Mouse (Mus musculus) limb, embryonic 13.5 days (tissue): Measurements from ENCODE around the gene Lrriq3. TPM values are rescaled to one million over a fixed set of nuclear protein-coding genes. Genes with fewer than 3 reads are reported as not detected.
A peak's percentile ranks its signal among the peaks of the same experiment; 100 is the strongest.

ENCODE experiments used
- ATAC-seq: fragments of 200-750 bp; cut with Nextera tagmentation; 2 replicates; pipeline ENCODE4 v1.8.0; 2017; ENCODE audit warnings: low read depth, moderate number of reproducible peaks, moderate TSS enrichment; ENCODE audit not compliant: low FRiP score
- H3K27ac ChIP-seq: fragments of 300-500 bp; sonication (generic); 2 replicates; pipeline ENCODE4 v1.5.1; 2015; ENCODE audit warnings: inconsistent platforms, mild to moderate bottlenecking, moderate library complexity
- H3K27me3 ChIP-seq: fragments of 300-500 bp; sonication (generic); 2 replicates; pipeline ENCODE4 v1.6.1; 2015; ENCODE audit warnings: mild to moderate bottlenecking, inconsistent platforms
- H3K36me3 ChIP-seq: fragments of 300-500 bp; sonication (generic); 2 replicates; pipeline ENCODE4 v1.6.1; 2015; ENCODE audit warnings: inconsistent platforms, mild to moderate bottlenecking, moderate library complexity
- H3K4me1 ChIP-seq: fragments of 300-500 bp; sonication (generic); 2 replicates; pipeline ENCODE4 v1.6.1; 2015; ENCODE audit warnings: inconsistent platforms
- H3K4me2 ChIP-seq: fragments of 300-500 bp; sonication (generic); replicated peaks from 2 replicates; pipeline ENCODE4 v1.6.1; 2015; ENCODE audit warnings: inconsistent platforms, mild to moderate bottlenecking, moderate library complexity
- H3K4me3 ChIP-seq: fragments of 300-500 bp; sonication (generic); 2 replicates; pipeline ENCODE4 v1.5.1; 2015; ENCODE audit warnings: moderate library complexity, mild to moderate bottlenecking, inconsistent platforms
- H3K9ac ChIP-seq: fragments of 300-500 bp; sonication (generic); 2 replicates; pipeline ENCODE4 v1.6.1; 2015; ENCODE audit warnings: mild to moderate bottlenecking, inconsistent platforms
- H3K9me3 ChIP-seq: fragments of 300-500 bp; sonication (generic); 2 replicates; pipeline ENCODE4 v1.6.1; 2016; ENCODE audit warnings: inconsistent platforms
- WGBS: fragments of 180-500 bp; shearing (Covaris S2); methylation state at CpG from one replicate; pipeline ENCODE4 v1.1.7; 2015; 5-methylcytosine and 5-hydroxymethylcytosine counted together
- polyA plus RNA-seq: library from polyadenylated mRNA; unstranded; fragments of >200 nt; fragmentation: Nextera tagmentation; extraction: Ambion mirVana; gene quantifications from 2 replicates; pipeline ENCODE4 v1.2.1, GENCODE M21; 2015

Gene Lrriq3
- polyA plus RNA-seq, 1 experiment from 2014 or later = 1.3 TPM

DNA sequence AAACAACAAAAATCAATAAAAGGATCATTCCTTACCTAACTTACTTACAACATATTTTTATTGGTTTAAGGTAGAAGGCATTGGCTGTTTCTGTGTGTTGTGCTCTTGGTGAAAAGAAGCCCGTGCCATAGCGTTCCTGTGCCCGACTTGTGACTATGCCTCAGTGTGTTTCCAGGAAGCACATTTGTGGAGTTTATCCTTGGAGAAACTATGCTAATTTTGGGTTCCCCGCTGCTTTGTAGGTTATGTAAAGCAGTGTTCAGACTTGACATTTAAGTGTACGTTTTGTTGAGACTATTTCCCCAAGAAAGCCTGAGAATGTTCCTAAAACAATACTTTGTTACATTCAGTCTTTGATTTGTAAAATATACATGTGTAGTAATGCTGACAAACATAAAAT is 44.5 kb downstream of the Lrriq3 start:
- no peak for ATAC-seq
- Histone ChIP-seq H3K27me3 (no peaks in the 10 kb centered on the region), H3K36me3 (no peaks in the 10 kb centered on the region), H3K4me2 (no peak overlapping the region), H3K27ac (no peak overlapping the region), H3K9ac (no peak overlapping the region), H3K4me3 (no peak overlapping the region), H3K4me1 (no peaks in the 10 kb centered on the region), H3K9me3 (no peaks in the 10 kb centered on the region)
- 81% methylated on average over 5 of the region's 5 CpGs for WGBS

DNA sequence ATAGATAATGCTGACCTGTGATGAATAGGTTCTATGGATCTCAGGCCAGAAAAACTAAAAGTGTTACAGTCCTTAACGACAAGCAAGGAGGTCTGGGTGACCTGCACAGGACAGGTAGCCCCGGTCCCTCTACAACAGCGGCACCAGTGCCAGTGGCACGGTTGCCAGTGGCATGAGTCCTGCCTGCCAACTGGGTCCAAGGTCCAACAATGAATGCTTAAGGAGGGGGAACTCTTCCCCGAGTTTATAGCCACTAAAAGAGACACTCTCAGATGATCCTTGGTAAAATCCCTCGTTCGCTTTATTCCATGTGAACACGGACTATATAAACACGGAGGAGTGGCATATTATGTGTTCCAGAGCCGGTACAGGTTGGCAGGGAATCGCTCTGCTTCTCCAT is 47.8 kb downstream of the Lrriq3 start:
- Histone ChIP-seq H3K36me3 (no peaks in the 10 kb centered on the region), H3K9ac (no peak overlapping the region), H3K27me3 (no peaks in the 10 kb centered on the region), H3K9me3 (no peaks in the 10 kb centered on the region), H3K4me3 (no peak overlapping the region), H3K4me2 (no peak overlapping the region), H3K4me1 (no peaks in the 10 kb centered on the region), H3K27ac (no peak overlapping the region)
- no peak for ATAC-seq
- WGBS = 87% methylated on average over 11 of the region's 11 CpGs

DNA sequence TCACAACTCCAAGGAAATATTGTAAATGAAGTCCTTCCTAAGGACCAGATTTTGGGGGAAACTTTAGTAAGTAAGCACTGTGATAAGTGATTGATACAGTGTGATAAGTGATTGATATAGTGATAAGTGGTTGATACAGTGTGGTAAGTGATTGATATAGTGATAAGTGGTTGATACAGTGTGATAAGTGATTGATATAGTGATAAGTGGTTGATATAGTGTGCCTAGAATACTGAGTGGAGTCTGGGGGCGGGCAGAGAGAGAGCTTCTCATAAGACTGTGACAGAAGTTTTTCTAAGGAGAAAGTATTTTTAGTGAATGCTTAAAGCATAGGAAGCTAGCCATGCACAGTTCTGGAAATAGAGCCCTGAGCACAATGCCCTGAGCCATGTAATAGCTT is 51.1 kb downstream of the Lrriq3 start:
- H3K27ac ChIP-seq = no peak overlapping the region
- H3K4me2 ChIP-seq = no peak overlapping the region
- H3K27me3 ChIP-seq = no peaks in the 10 kb centered on the region
- WGBS = 68% methylated on average over 1 of the region's 1 CpGs
- no peak overlapping the region for H3K9ac ChIP-seq
- H3K36me3 ChIP-seq = no peaks in the 10 kb centered on the region
- no peaks in the 10 kb centered on the region for H3K9me3 ChIP-seq
- no peak overlapping the region for H3K4me3 ChIP-seq
- no peaks in the 10 kb centered on the region for H3K4me1 ChIP-seq
- ATAC-seq = no peak

DNA sequence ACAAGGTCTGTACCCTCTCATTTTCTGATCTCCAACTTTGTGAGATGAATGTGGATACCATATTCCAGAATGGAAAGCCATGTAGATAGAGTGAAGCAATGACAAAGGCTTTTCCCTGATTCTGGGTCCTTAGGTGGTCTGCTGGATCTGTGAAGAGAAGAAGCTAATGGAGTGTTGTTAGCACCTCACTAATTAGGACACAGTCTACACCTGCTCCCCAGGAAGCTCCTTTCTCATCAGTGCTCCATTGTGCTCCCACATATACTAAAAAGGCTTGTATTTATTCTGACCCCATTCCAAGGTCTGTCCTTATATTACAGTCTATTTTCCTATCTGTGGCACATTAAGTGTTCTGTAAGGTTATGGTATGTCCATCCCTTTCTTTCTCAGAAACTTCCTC is 68.6 kb downstream of the Lrriq3 start:
- Histone ChIP-seq H3K4me3 (no peak overlapping the region), H3K9ac (no peak overlapping the region), H3K9me3 (0 out of 2 replicates have a peak, but pooled peaks cover 6% of the 10 kb centered on the region), H3K4me1 (no peaks in the 10 kb centered on the region), H3K4me2 (no peak overlapping the region), H3K27me3 (no peaks in the 10 kb centered on the region), H3K27ac (no peak overlapping the region), H3K36me3 (no peaks in the 10 kb centered on the region)
- no peak for ATAC-seq

DNA sequence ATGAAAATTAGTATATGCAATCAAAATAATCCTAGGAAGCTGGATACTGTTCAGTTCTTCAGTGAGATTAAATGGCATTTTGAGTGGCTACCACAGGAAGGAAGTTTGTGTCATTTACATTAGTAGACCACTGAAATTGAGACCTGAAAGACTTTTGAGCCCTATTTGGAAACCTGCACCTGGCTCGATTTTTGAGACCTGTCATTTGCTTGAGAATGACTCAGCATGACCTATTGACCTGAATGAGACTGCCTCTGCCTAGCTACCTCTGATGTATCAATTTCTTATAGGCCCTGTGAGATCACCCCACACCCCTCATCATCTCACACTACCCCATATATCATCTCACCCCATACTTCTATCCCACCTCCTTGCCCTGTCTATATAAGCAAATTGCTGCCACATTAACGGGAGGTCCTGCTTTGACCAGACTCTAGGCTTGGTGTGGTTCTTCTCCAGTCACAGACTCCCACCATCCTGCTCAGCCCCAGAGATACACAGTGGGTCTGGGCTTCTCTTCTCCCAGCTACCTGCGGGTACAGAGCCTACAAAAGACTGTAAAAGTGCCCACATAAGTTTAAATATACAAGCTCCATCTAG is 87.2 kb downstream of the Lrriq3 start:
- no peak for ATAC-seq
- Histone ChIP-seq H3K9me3 (no peaks in the 10 kb centered on the region), H3K4me1 (no peaks in the 10 kb centered on the region), H3K27ac (no peak overlapping the region), H3K4me3 (no peak overlapping the region), H3K4me2 (no peak overlapping the region), H3K36me3 (no peaks in the 10 kb centered on the region), H3K9ac (no peak overlapping the region), H3K27me3 (no peaks in the 10 kb centered on the region)
- WGBS = 62% methylated on average over 3 of the region's 3 CpGs

DNA sequence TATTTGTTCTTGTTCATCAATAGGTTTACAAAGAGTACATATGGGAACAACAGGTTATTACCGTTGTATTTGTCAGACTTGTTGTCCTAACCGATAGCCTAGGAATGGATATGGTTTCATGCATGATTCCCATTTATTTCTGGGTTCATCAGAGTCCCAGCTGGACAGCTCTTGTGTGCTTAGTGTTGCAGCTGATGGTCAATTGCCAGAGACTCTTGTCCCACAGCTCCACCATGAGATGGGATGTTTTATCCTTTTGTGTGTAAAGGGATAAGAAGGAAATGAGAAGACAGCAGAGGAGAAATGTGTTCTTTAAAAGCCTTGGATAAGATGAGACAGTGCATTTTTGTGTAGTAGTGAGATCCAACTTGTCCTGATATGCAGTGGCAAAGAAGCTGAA is 93.2 kb downstream of the Lrriq3 start:
- no peaks in the 10 kb centered on the region for H3K9me3 ChIP-seq
- no peaks in the 10 kb centered on the region for H3K4me1 ChIP-seq
- no peak overlapping the region for H3K27ac ChIP-seq
- 93% methylated on average over 2 of the region's 2 CpGs for WGBS
- no peaks in the 10 kb centered on the region for H3K27me3 ChIP-seq
- H3K36me3 ChIP-seq = no peaks in the 10 kb centered on the region
- H3K9ac ChIP-seq = no peak overlapping the region
- H3K4me3 ChIP-seq = no peak overlapping the region
- ATAC-seq = no peak
- H3K4me2 ChIP-seq = no peak overlapping the region

DNA sequence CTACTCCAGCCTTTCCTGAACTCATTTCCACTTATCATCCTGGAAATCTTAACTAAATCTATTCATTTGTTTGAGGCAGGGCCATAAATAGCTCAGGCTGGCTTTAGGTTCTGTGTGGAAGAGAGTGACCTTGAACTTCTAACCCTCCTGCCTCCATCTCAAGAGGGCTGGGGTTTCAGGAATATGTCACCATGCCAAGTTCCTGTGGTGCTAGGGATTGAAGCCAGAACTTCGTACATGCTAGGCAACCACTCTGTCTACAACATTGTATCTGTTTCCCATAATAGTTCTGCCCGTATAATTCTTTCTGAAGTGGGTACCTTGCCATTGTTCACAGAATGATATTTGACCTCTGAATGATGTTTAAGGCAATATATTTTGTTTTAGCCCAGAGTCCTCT is 95.6 kb downstream of the Lrriq3 start:
- Histone ChIP-seq H3K27ac (no peak overlapping the region), H3K9ac (no peak overlapping the region), H3K4me2 (no peak overlapping the region), H3K9me3 (no peaks in the 10 kb centered on the region), H3K4me1 (no peaks in the 10 kb centered on the region), H3K4me3 (no peak overlapping the region), H3K27me3 (no peaks in the 10 kb centered on the region), H3K36me3 (no peaks in the 10 kb centered on the region)
- 77% methylated on average over 2 of the region's 2 CpGs for WGBS
- no peak for ATAC-seq

DNA sequence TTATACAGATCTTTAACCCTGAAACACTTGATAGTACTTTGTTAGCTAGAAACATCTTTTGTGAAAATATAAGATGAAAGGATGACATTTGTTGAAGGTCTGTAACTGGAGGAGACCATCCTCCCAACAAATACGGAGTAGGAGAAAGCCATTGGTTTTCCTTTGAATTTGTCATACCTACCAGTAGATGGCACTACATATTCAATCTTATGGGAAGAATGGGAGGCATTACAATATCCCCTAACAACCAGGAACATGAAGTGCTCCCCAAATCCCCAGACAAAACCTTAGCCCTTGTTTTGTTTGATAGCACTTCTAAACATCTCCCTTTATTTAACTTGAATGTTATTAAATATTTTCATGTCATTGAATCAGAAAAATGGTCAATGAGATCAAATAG is 141.7 kb downstream of the Lrriq3 start:
- Histone ChIP-seq H3K27me3 (no peaks in the 10 kb centered on the region), H3K4me1 (no peaks in the 10 kb centered on the region), H3K9me3 (no peaks in the 10 kb centered on the region), H3K27ac (no peak overlapping the region), H3K4me2 (no peak overlapping the region), H3K36me3 (no peaks in the 10 kb centered on the region), H3K4me3 (no peak overlapping the region), H3K9ac (no peak overlapping the region)
- WGBS = 5% methylated on average over 1 of the region's 1 CpGs
- peak; percentile 54; the same call in 1 of the 2 replicates for ATAC-seq

DNA sequence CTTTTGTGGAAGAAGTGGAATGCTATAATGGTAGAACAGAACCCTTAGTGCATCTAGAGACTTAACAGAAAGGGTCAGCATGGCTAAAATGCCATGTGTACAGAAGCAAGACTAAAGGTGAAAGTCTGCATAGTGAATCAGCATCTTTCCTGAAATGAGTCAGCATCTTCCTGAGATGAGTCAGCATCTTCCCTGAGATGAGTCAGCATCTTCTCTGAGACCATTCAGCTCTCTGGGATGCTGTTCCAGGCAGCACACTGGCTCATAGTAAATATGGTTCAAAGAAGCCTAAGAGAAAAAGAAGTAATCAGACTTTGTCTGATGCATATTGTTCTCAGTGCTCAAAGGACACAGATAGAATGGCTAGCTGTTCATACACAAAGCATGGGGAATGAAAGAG is 142.3 kb downstream of the Lrriq3 start:
- H3K9me3 ChIP-seq = no peaks in the 10 kb centered on the region
- no peaks in the 10 kb centered on the region for H3K36me3 ChIP-seq
- no peak overlapping the region for H3K9ac ChIP-seq
- H3K27me3 ChIP-seq = no peaks in the 10 kb centered on the region
- no peaks in the 10 kb centered on the region for H3K4me1 ChIP-seq
- H3K4me3 ChIP-seq = no peak overlapping the region
- H3K27ac ChIP-seq = no peak overlapping the region
- H3K4me2 ChIP-seq = no peak overlapping the region
- no peak for ATAC-seq

Other genes starting within 250 kb of the Lrriq3 start
- gene Tnni3k, start 38.0 kb upstream of the Lrriq3 start, polyA plus RNA-seq = 0.06 and 0.09 TPM in 2 replicates
- 11.4 and 14.4 TPM in 2 replicates for gene Fpgt, start within 50 bp of the Lrriq3 start, polyA plus RNA-seq